Mouse (Mus musculus): ENCODE results near the gene Chrna5.

Chrna5 gene

DNA sequence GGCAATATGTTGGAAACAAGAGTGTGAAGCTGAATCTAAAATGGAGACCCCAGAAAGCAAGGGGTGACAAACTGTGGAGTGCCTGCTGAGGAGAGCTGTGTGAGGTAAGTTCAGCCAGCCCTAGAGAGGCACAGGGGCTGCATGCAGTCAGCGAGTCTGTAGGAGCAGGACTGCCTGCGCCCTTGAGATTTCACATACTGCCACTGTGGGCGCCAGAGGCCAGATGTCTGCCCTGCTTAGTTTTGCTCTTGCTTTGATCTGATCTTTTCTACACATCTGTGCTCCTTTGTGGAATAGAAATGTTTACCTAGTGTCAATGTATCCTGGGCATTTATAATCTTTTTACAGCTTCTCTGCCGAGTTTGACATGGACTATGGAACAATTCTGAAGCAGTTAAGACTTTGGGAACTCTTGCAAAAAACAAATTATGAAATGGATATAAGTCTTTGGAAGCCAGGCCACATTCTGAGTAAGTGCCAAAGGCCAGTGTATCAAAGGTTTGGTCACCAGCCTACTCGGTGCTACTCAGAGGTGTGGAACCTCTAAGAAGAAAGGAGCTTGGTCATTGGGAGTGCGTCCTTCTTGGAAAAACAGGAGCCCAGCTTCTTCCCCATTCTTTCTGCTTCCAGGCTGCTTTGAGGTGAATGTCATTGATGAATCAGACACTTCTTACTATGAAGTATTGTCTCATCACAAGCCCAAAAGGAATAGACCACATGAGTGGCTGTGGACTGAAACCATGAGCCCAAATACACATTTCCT is 30.1 kb downstream of the Chrna5 start:
- in situ Hi-C loops (cut with MboI; ENCODE audit: low pct_unique_long_range_greater_than_20kb in 1 of 2, low sequenced_read_pairs in 2 of 2, unreplicated experiment in 1 of 2): no loop called here

- in situ Hi-C loops (cut with MboI; ENCODE audit: low pct_unique_long_range_greater_than_20kb in 1 of 2, low sequenced_read_pairs in 2 of 2, unreplicated experiment in 1 of 2): no loop called here
Measured at GRCm38 (mm10) chr9:55016926-55017325, 36.2 kb downstream of the Chrna5 start.

DNA sequence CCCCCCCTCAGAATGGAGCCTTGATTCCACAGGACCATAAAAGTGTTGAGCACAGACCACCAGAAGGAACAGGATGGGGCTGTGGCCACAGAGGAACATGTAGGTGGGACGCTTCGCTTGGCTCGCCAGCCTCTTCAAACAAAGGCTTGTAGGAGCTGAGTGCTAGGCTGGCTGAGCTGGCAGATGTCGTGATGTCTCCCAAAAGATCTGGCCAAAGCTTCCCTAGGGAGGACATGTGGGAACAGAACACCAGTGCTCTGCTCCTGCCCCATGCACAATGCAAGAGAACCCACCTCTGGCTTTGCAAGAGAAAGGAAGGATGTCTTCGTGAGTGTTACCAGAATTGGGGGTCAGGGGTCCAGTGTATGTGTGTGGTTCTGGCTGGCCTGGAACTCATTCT is 42.6 kb downstream of the Chrna5 start:
- in situ Hi-C loops (cut with MboI; ENCODE audit: low pct_unique_long_range_greater_than_20kb in 1 of 2, low sequenced_read_pairs in 2 of 2, unreplicated experiment in 1 of 2): loop anchor here in 1 of 2 experiments (5.0 kb wide), 1 partner anchor 89 kb away; no protein-coding TSS in a partner anchor

DNA sequence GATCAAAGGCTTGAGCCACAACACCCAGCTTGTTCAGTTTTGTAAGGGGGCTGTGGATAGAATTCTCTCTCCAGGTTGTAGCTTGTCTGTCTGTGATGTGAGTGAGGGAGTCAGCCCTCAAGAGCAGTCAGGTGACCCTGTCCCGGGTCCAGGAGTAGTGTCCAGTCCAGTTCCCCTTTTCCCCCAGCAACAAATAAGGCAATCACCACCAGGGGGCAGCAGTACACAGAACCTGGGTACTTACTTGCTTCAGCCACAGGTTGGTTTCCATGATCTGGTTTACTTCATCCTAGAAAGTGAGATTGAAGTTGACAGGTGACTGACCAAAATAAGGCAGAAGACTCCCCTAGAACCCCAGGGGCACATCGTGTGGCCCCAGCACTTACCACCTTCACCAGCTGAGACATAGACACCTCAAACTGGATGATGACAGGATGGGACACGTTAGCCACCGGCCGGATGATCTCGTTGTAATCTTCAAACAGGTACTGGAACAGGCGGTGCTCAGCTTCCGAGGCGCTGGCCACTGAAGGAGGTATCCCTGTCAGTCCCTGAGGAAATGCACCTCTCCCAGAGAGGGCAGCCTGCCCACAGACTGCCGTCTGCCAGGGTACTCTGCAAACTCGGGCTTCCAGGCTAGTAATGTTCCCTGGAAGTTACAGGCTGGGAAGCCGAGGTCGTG is 43.4 kb downstream of the Chrna5 start:
- in situ Hi-C loops (cut with MboI; ENCODE audit: low pct_unique_long_range_greater_than_20kb in 1 of 2, low sequenced_read_pairs in 2 of 2, unreplicated experiment in 1 of 2): loop anchor here in 1 of 2 experiments (5.0 kb wide), 1 partner anchor 88 kb away; no protein-coding TSS in a partner anchor

- in situ Hi-C loops (cut with MboI; ENCODE audit: low pct_unique_long_range_greater_than_20kb in 1 of 2, low sequenced_read_pairs in 2 of 2, unreplicated experiment in 1 of 2): no loop called here
Measured at GRCm38 (mm10) chr9:55025534-55026274, 45.0 kb downstream of the Chrna5 start.

DNA sequence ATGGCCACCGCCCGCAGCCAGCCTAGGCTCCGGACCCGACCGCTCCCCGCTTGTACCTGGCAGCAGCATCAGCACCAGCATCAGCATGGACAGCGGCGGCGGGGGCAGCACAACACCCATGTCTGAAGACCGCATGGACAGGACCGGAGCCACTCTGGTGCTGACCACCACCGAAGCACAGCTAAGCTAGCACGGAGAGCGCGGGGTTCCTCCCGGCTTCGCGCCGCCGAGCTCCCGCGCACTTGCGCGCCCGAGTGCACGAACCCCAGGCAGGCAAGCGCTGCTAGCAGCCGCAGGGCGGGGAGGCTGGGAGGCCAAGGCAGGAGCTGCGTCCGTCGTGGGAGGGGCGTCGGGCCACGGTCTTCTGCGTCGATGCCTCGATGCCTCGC is 45.6 kb downstream of the Chrna5 start, which contains the start of gene Chrna3:
Gene Chrna3, minus strand, starts transcription at position 288 of the 389 bp plus-strand sequence.
- in situ Hi-C loops (cut with MboI; ENCODE audit: low pct_unique_long_range_greater_than_20kb in 1 of 2, low sequenced_read_pairs in 2 of 2, unreplicated experiment in 1 of 2): no loop called here

- in situ Hi-C loops (cut with MboI; ENCODE audit: low pct_unique_long_range_greater_than_20kb in 1 of 2, low sequenced_read_pairs in 2 of 2, unreplicated experiment in 1 of 2): no loop called here
Measured at GRCm38 (mm10) chr9:55031435-55032167, 50.9 kb downstream of the Chrna5 start.

DNA sequence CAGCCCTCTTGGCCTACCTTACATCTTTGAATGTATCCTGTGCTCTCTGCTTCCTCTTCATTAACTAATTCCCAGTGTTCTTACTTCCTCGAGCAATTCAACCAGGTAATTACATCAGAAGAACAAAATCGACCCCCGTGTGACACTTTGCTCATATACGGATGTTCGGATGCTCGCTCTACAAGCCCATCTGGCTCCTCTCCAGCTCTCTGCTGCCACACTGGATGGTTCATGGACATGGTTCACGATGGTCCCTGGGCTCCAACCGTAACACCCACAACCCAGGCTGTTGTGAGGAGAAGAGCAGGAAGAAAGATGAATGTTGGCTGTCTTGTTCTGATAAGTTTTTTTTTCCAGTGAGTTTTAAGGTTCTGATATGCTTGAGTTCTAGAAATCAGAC is 58.3 kb downstream of the Chrna5 start:
- in situ Hi-C loops (cut with MboI; ENCODE audit: low pct_unique_long_range_greater_than_20kb in 1 of 2, low sequenced_read_pairs in 2 of 2, unreplicated experiment in 1 of 2): no loop called here

- in situ Hi-C loops (cut with MboI; ENCODE audit: low pct_unique_long_range_greater_than_20kb in 1 of 2, low sequenced_read_pairs in 2 of 2, unreplicated experiment in 1 of 2): loop anchor here in 1 of 2 experiments (10.0 kb wide), 1 partner anchor 55 kb away; no protein-coding TSS in a partner anchor
Measured at GRCm38 (mm10) chr9:55039983-55040382, 59.3 kb downstream of the Chrna5 start.

GRCm38 (mm10) chr9:55041389-55041788 is 60.7 kb downstream of the Chrna5 start:
- in situ Hi-C loops (cut with MboI; ENCODE audit: low pct_unique_long_range_greater_than_20kb in 1 of 2, low sequenced_read_pairs in 2 of 2, unreplicated experiment in 1 of 2): loop anchor here in 1 of 2 experiments (10.0 kb wide), 1 partner anchor 53 kb away; no protein-coding TSS in a partner anchor

DNA sequence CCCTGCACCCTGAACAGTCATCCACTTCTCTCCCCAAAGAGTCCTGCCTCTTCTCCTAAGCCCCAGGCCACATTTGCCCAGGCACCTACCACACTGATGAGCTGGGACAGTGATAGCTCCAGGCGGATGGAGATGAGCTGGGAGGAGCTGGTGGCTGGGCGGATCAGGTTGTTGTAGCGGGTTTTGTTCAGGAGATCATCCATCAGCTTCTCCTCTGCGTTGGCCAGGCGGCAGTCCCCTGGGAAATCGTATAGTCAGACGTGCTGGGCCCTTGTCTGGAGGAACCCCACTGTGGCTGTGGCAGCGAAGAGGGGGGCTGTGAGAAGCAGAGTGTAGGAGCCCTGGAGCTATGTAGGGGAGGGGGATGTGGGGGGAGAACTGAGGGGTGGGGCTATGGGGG is 63.0 kb downstream of the Chrna5 start:
- in situ Hi-C loops (cut with MboI; ENCODE audit: low pct_unique_long_range_greater_than_20kb in 1 of 2, low sequenced_read_pairs in 2 of 2, unreplicated experiment in 1 of 2): loop anchor here in 1 of 2 experiments (10.0 kb wide), 1 partner anchor 51 kb away; no protein-coding TSS in a partner anchor

GRCm38 (mm10) chr9:55045001-55045400 is 64.3 kb downstream of the Chrna5 start:
- in situ Hi-C loops (cut with MboI; ENCODE audit: low pct_unique_long_range_greater_than_20kb in 1 of 2, low sequenced_read_pairs in 2 of 2, unreplicated experiment in 1 of 2): loop anchor here in 1 of 2 experiments (10.0 kb wide), 1 partner anchor 50 kb away; no protein-coding TSS in a partner anchor

DNA sequence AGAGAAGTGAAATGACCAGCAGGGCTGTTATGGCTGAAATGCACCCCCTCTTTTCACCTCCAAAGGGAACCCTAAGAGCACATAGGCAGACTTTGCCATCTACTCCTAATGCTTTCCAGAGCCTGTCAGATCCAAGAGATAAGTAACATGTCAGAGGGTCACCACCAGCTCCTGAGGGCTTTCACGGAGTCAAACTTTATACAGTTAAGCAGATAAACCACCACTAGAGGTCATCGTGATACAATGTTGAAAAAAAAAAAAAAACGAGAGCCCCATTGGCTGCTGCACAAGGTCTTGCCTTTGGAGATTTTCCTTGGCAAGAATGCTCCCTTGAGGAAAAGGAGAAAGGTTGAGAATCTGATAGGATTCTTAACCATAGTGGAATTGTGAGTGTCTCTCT is 66.1 kb downstream of the Chrna5 start:
- in situ Hi-C loops (cut with MboI; ENCODE audit: low pct_unique_long_range_greater_than_20kb in 1 of 2, low sequenced_read_pairs in 2 of 2, unreplicated experiment in 1 of 2): loop anchor here in 1 of 2 experiments (10.0 kb wide), 1 partner anchor 48 kb away; no protein-coding TSS in a partner anchor

DNA sequence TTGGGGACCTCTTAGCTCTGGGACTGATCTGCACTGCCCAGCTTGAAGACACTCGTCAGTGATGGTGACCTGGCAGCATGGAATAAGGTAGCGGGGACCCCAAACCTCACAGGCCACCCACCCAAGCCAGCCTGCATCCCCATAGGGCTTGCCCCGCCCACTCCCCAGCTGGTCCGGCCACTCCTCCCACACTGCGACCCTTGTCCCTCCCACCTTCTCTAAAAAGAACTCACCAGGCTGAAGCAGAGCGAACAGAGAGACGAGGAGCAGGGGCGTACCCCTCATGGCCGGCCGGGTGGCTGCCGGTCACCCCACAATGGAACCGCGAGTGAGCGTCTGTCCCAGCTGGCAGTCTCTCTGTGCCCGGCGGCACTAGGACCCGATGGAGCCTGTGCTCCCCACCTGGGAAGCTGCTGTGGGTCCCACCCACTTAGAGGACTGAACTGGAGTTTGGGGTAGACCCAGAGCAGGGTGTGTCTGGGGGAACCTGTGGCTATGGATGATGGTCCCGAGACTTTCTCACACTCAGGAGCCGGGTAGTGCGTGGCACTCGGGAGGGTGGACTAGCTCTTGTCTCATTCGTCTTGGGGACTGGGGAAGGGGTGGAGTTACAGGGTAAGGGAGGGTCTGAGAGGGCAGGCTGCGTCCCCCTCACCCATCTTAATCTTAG is 67.7 kb downstream of the Chrna5 start, which contains the start of gene Chrnb4:
Gene Chrnb4, minus strand, starts transcription at position 569 of the 670 bp plus-strand sequence.
- in situ Hi-C loops (cut with MboI; ENCODE audit: low pct_unique_long_range_greater_than_20kb in 1 of 2, low sequenced_read_pairs in 2 of 2, unreplicated experiment in 1 of 2): loop anchor here in 1 of 2 experiments (10.0 kb wide), 1 partner anchor 46 kb away; no protein-coding TSS in a partner anchor

GRCm38 (mm10) chr9:55055386-55055930 is 74.8 kb downstream of the Chrna5 start:
- in situ Hi-C loops (cut with MboI; ENCODE audit: low pct_unique_long_range_greater_than_20kb in 1 of 2, low sequenced_read_pairs in 2 of 2, unreplicated experiment in 1 of 2): no loop called here

Measured in mouse embryonic stem cell (cell line).